Mouse (Mus musculus) right cerebral cortex, postnatal 10 days (tissue): Measurements from ENCODE around the gene Tcf20.

Experiments
- DNase-seq, 2 experiments: peaks; one replicate each; pipeline ENCODE4 v3.0.0; 2021; ENCODE audit warnings: low spot score in 2 of 2

The Tcf20 gene

DNA sequence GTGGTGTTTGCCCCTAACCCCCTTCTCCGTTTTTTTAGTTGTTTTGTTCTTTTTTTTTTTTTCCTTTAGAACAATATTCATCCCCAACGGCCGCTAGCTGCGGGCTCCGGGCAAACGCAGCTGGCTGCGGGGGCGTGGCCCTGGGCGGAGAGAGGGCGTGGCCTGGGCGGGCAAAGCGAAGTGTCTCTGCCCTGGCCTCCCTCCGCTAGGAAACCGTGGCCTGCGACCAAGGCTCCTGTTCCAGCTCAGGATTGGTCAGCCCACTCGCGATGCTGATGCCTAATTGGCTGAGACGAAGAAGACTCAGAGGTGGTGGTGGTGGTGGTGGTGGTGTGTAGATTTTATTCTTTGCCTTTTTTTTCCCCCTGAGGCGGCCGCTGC is at the start of gene Tcf20:
Tcf20 (minus strand) TSS at position 141 of the 381 bp plus-strand sequence.
- peak; percentile 94 to 95 for DNase-seq

DNA sequence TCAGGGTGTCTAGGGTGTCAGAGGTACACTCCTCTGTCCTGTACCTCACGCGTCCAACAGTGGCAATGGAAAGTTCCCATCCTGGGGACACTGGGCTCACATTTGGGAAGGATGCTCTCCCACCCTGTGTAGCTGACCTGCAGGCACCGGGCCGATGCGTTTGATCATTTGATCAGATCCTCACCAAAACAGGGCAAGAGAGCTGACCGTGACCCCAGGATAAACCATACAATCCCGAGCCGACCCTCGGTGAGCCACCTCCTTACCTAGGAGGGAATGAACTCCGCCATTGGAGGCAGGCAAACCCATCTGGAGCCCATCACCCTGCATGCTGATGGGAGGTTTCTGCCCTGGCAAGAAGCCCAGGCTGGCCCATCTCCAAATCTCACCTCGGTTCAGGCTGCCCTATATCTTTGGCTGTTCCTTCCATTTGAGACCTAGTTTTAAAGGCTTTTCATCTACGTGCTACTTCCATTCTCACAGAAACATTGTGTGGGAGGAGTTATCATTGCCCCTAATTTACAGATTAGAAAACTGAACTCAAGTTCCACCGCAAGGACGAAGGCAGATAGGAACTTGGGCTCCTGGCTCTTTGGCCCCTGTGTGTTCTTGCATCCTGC is 49.3 kb upstream of the Tcf20 start:
- peak; percentile 76 to 78 for DNase-seq

DNA sequence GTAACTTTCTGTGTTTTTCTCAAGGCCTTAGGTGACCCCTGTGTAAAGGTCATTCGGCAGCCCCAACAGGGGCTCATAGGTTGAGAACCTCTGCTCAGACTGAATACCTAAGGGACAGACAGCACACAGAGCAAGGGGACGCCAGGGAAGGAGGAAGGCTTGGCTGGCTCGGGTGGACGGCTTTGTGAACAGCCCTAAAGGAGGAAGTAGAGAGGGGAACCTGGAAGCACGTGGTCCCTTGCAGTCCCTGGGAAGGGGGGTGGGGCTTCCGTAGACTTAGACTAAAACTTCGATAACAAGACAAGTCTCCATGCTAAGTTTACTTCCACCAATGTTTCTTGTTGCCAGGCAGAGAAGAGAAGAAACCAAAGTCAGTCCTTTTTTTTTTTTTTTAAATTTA is 48.4 kb upstream of the Tcf20 start:
- peak; percentile 58 to 67 for DNase-seq

- DNase-seq = peak; percentile 73 to 83
These were observed 46.8 kb upstream of the Tcf20 start for GRCm38 (mm10) chr15:83034275-83034977.

DNA sequence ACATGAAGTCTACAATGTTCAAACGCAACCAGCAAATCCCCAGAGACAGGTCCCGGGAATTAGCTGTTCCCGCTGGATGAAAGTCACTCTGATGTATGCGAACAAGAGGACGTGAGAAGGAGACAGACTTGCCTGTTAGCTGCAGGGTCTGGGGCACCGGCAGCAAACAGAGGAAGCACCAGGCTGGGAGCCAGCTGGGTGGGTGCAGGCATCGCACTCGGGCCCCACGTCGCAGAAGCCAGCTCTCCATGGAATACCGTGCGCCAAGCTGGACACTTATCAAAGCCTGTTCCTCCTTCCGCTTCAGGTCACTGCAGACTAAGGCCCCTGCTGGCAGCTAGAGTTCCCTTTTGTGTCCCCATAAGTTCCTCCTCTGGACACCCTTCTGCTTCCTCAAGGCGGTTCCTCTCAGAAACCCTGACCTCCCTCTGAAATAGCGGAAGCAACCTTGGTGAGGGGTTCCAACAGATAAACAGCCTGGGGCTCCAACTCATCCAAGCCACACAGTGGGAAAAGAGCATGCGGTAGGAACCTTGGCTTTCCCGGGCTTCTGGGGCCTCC is 45.4 kb upstream of the Tcf20 start, which contains the start of gene Nfam1:
Nfam1 (minus strand) TSS at position 326 of the 561 bp plus-strand sequence.
- DNase-seq = peak in 1 of 2 experiments; percentile 67

DNA sequence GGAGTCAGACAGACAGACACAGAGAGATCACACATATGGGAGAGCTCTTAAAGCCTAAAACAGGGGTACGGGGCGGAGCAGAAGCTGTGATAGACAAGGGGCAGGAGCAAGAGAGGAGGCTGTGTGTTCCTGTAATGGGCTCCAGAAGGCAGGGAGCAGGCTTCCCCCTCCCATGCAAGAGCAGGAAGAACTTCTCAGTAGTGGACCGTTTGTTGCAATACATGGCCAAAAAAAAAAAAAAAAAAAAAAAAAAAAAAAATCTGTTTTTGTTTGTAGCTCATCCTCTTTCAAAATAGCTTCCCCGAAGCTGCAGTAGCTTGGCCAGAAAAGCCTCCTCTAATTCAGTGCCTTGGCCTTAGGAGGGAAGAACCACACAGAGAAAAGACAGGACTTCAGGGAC is 43.2 kb upstream of the Tcf20 start:
- DNase-seq = no peak

- no peak for DNase-seq
These were observed 42.4 kb upstream of the Tcf20 start for GRCm38 (mm10) chr15:83029725-83030718.

GRCm38 (mm10) chr15:83026129-83026528 is 38.5 kb upstream of the Tcf20 start:
- DNase-seq = peak in 1 of 2 experiments; percentile 77

- DNase-seq = no peak
These were observed 37.5 kb upstream of the Tcf20 start for GRCm38 (mm10) chr15:83025041-83025760.

DNA sequence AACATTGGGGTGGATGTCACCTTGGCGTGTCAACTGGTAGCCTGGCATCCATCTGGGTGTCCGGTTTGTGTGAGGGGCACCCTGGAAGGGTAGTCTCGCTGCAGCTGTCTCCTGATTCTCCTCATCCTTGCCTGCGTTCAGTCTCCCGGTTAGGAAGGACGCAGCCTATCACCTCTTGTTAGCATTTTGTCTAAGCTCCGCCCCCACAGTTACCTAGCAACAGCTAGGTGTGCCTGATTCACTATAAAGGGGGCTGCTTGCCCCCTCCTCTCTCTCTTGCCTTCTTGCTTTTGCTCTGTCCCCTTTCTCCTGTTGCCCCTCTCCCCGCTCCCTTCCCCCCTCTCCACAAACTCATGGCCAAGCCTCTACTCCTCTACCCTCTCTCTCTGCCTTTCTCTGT is 35.3 kb upstream of the Tcf20 start:
- DNase-seq = no peak

GRCm38 (mm10) chr15:83010990-83011664 is 23.5 kb upstream of the Tcf20 start:
- DNase-seq = peak; percentile 93 to 94

GRCm38 (mm10) chr15:83010423-83010822 is 22.8 kb upstream of the Tcf20 start:
- no peak for DNase-seq

DNA sequence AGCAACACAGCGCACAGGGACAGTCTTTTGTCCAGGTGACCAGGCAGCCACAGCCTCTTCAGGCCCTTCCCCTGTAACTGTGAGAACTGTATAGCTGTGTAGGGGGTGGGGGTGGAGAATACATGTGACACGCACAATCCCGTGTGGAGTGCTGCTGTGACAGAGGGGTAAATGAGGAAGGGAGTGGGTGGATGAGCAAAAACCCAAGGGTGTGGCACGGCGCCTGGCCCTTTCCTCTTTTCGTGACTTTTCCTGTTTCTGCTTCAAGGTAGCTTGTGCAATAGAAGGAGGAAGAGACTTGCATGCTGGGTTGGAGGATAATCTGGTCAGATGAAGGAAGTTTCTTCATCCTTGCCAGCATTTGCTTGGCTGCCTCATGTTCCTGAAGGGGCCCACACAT is 21.9 kb upstream of the Tcf20 start:
- DNase-seq = no peak

DNA sequence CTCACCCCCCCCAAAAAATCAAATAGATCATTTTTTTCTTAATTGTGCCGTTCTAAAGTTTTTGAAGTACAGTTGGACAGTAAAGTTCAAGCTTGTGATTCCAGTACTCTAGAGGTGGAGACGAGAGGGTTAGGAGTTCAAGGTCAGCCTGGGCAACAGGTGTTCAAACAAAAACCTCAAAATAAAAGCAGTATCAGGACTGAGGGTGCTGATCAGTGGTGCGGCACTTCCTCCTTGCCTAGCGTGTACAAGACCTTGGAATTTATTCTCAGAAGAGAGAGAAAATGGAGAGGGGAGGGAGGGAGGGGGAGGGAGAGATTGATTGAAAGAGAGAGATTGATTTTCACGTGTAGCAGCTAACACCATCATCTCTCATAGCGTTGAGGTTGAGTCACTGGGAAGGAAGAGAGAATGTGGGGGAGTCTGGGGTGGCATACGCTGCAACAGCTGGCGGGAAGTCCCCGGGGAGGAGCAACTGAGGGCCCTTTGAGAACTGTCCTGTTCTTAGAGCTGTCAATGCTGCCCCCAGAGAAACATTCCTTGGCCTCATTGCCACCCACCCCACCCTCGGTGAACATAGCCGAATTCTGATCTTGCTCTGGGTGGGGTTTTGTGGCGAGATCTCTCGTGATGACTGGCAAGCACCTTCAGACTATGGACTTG is 21.2 kb upstream of the Tcf20 start:
- DNase-seq = no peak

DNA sequence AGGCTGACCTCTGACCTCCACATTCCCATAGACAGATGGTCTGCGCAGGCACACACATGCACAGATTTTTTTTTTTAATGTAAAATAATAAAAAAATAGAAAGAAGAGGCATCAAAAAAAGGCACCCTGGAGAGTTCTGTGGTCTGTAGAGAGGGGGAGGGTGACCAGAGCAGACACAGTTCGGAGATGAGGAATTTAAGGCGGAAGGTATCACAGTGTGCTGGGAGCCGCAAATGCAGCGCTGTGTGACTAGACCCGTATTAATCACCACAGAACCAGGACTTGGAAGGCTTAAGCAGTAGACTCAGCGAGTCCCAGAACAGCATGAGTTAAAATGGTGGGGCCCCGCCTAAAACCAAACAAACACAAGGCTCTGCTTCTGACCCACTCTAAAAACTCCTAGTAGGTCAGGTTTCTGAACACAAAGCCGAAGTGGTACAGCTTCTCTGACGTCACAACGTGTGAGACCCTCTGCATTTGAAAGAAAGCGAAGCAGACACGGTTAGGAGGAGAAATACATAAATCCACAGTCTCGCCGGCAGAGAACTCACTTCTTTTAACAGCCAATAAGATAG is 19.8 kb upstream of the Tcf20 start:
- no peak for DNase-seq

GRCm38 (mm10) chr15:83002665-83003548 is 15.2 kb upstream of the Tcf20 start:
- DNase-seq = peak; percentile 97

GRCm38 (mm10) chr15:82998811-82999221 is 11.1 kb upstream of the Tcf20 start:
- DNase-seq = peak in 1 of 2 experiments; percentile 50

GRCm38 (mm10) chr15:82996431-82996830 is 8.8 kb upstream of the Tcf20 start:
- no peak for DNase-seq

GRCm38 (mm10) chr15:82995239-82995638 is 7.6 kb upstream of the Tcf20 start:
- no peak for DNase-seq
